Mouse (Mus musculus) skeletal muscle tissue, postnatal 0 days (tissue): ENCODE measurements around the gene Slc19a1. TPM values are rescaled to one million over a fixed set of nuclear protein-coding genes. Genes with fewer than 3 reads are reported as not detected.

Experiments used
- polyA plus RNA-seq: library from polyadenylated mRNA; unstranded; fragments of >200 nt; fragmentation: Nextera tagmentation; extraction: Ambion mirVana; gene quantifications from 2 replicates; pipeline ENCODE4 v1.2.1, GENCODE M21; 2015

Gene Slc19a1
- polyA plus RNA-seq: 10.0 and 13.9 TPM in 2 replicates

DNA sequence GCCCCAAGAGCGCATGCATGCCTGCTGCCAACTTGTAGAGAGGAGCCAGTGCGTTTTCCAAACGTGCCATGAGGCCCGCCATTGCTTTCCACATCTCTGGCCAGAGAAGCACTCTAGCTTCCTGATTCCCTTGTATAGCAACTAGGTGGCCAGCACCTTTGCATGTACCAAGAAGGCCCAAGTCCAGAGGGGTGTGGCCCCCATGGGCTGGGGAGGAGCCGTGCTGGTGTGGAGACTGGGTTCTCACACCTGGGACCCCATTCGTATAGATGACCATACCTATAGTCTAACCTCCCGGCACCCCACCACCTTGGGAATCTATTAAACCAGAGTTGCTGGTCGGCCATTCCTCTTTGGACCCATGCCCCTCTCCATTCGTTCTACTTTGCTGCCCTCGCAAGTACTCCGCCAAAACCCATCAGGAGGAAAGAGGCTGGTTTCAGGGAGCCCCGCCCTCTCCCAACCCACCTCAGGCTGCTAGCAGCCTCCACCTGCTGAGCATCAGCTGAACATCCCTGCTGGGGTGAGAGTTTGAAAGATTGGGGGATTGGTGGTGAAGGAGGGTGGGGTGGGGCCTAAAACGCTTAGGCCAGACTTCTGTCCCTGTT lies at the start of gene Slc19a1:
Gene Slc19a1, plus strand, starts transcription at position 474 of the 608 bp plus-strand sequence.

Other genes with a start within 250 kb of the Slc19a1 start
- 7.0 and 7.2 TPM in 2 replicates for gene Pcbp3, start 70.4 kb upstream of the Slc19a1 start, polyA plus RNA-seq
- gene Col18a1, start 134.3 kb downstream of the Slc19a1 start, polyA plus RNA-seq: 38.8 and 45.6 TPM in 2 replicates
- 58.7 and 73.4 TPM in 2 replicates for gene Pofut2, start 227.0 kb downstream of the Slc19a1 start, polyA plus RNA-seq